8 mouse cellular contexts compared by ENCODE assay signal in genomic region chr4:124701052-124701845, GRCm38 (mm10). TPM values are rescaled to one million over a fixed set of nuclear protein-coding genes. Genes with fewer than 3 reads are reported as not detected.
DNase-seq lines count a peak whose midpoint lies in the region; ATAC-seq and TF ChIP-seq lines count a peak whose summit lies in the region.

No protein-coding gene starts in this region.

- TF ChIP-seq POLR2A in testis, adult 2 months (IDR thresholded peaks at IDR 0.05; ENCODE audit: control insufficient read depth, low read depth, low read length) = no peak
- TF ChIP-seq POLR2A in olfactory bulb, adult 2 months (IDR thresholded peaks at IDR 0.05; ENCODE audit: insufficient read depth, low read depth, low read length) = no peak

- 1% methylated on average over 22 of the region's 22 CpGs for WGBS in embryonic facial prominence, embryonic 10.5 days
- WGBS in heart, embryonic 15.5 days = 3% methylated on average over 22 of the region's 22 CpGs
- WGBS in liver, embryonic 13.5 days (ENCODE audit: insufficient replicate concordance) = 6% methylated on average over 22 of the region's 22 CpGs
- WGBS in olfactory bulb, adult 2 months = 26% methylated on average over 22 of the region's 22 CpGs

- H3K9ac ChIP-seq in heart, embryonic 15.5 days = peak overlapping the region; percentile 75
- peak overlapping the region; percentile 80 for H3K9ac ChIP-seq in liver, embryonic 13.5 days

- H3K4me3 ChIP-seq in testis, adult 2 months (ENCODE audit: control insufficient read depth, low read depth, low read length) = peak overlapping the region; percentile 76
- H3K4me3 ChIP-seq in embryonic facial prominence, embryonic 10.5 days = peak overlapping the region; percentile 95
- H3K4me3 ChIP-seq in heart, embryonic 15.5 days = peak overlapping the region; percentile 68
- peak overlapping the region; percentile 75 for H3K4me3 ChIP-seq in liver, embryonic 13.5 days (replicated peaks)
- peak overlapping the region; percentile 50 for H3K4me3 ChIP-seq in olfactory bulb, adult 2 months (ENCODE audit: insufficient read depth, low read depth, low read length)

- no peaks in the 10 kb centered on the region for H3K36me3 ChIP-seq in testis, adult 2 months (ENCODE audit: control insufficient read depth, insufficient read depth, low read length)
- peaks cover 11% of the 10 kb centered on the region for H3K36me3 ChIP-seq in embryonic facial prominence, embryonic 10.5 days (replicated peaks)
- no peaks in the 10 kb centered on the region for H3K36me3 ChIP-seq in heart, embryonic 15.5 days
- peaks cover 3% of the 10 kb centered on the region; the same call in 1 of the 2 replicates for H3K36me3 ChIP-seq in liver, embryonic 13.5 days

- H3K27me3 ChIP-seq in testis, adult 2 months (ENCODE audit: control insufficient read depth, insufficient read depth, low read length) = no peaks in the 10 kb centered on the region
- H3K27me3 ChIP-seq in embryonic facial prominence, embryonic 10.5 days (replicated peaks; ENCODE audit: low read depth, poor library complexity, severe bottlenecking) = peaks cover 9% of the 10 kb centered on the region
- H3K27me3 ChIP-seq in heart, embryonic 15.5 days = no peaks in the 10 kb centered on the region
- H3K27me3 ChIP-seq in liver, embryonic 13.5 days = peaks cover 17% of the 10 kb centered on the region; the same call in 1 of the 2 replicates

- H3K9me3 ChIP-seq in embryonic facial prominence, embryonic 10.5 days = no peaks in the 10 kb centered on the region
- no peaks in the 10 kb centered on the region for H3K9me3 ChIP-seq in heart, embryonic 15.5 days (replicated peaks)
- H3K9me3 ChIP-seq in liver, embryonic 13.5 days (replicated peaks) = no peaks in the 10 kb centered on the region

- peak overlapping the region; percentile 26; the same call in 1 of the 2 replicates for H3K27ac ChIP-seq in testis, adult 2 months (ENCODE audit: control insufficient read depth, insufficient read depth, low read depth, low read length)
- peak overlapping the region; percentile 98 for H3K27ac ChIP-seq in embryonic facial prominence, embryonic 10.5 days (replicated peaks)
- H3K27ac ChIP-seq in heart, embryonic 15.5 days = peak overlapping the region; percentile 77
- peak overlapping the region; percentile 69 for H3K27ac ChIP-seq in liver, embryonic 13.5 days
- H3K27ac ChIP-seq in olfactory bulb, adult 2 months (ENCODE audit: insufficient read depth, low read depth, low read length) = no peak overlapping the region

- peak overlapping the region; percentile 81 for H3K4me2 ChIP-seq in heart, embryonic 15.5 days
- H3K4me2 ChIP-seq in liver, embryonic 13.5 days = peak overlapping the region; percentile 98

- H3K4me1 ChIP-seq in testis, adult 2 months (ENCODE audit: control insufficient read depth, insufficient read depth, low read length) = peaks cover 19% of the 10 kb centered on the region
- peaks cover 77% of the 10 kb centered on the region for H3K4me1 ChIP-seq in embryonic facial prominence, embryonic 10.5 days
- peaks cover 57% of the 10 kb centered on the region for H3K4me1 ChIP-seq in heart, embryonic 15.5 days (replicated peaks)
- H3K4me1 ChIP-seq in liver, embryonic 13.5 days (replicated peaks) = peaks cover 67% of the 10 kb centered on the region
- peaks cover 40% of the 10 kb centered on the region for H3K4me1 ChIP-seq in olfactory bulb, adult 2 months (ENCODE audit: control insufficient read depth, insufficient read depth, low read length)

- ATAC-seq in heart, embryonic 15.5 days (replicated peaks; ENCODE audit: insufficient number of reproducible peaks, insufficient read depth, low FRiP score, low read depth) = peak; percentile 3; the same call in 1 of the 2 replicates
- ATAC-seq in liver, embryonic 13.5 days (ENCODE audit: low read depth) = 0 out of 2 replicates have a peak, but pooled peaks have one; percentile 9

- no peak for DNase-seq in testis, postnatal 14 days (ENCODE audit: low spot score)
- DNase-seq in embryonic facial prominence, embryonic 10.5 days (ENCODE audit: low spot score) = peak; percentile 61
- DNase-seq in liver, embryonic 13.5 days = no peak
- DNase-seq in layer of hippocampus, postnatal 25 days (ENCODE audit: extremely low spot score in 1 of 2, low spot score in 1 of 2) = no peak
- no peak for DNase-seq in left cerebral cortex, adult 9 months (ENCODE audit: low spot score in 2 of 2)

- TF ChIP-seq CTCF in testis, adult 2 months (IDR thresholded peaks at IDR 0.05; ENCODE audit: control insufficient read depth, insufficient read depth, insufficient replicate concordance, low read depth, low read length) = no peak
- no peak for TF ChIP-seq CTCF in olfactory bulb, adult 2 months (IDR thresholded peaks at IDR 0.05; ENCODE audit: insufficient read depth, low read depth, low read length)

RNA-seq across cellular contexts. Expression of gene Fhl3, which starts 0.7 kb away (rescaled TPM):
- 1.2 and 1.6 TPM in 2 replicates for polyA plus RNA-seq in testis, adult 2 months (2012; rRNA removed)
- polyA plus RNA-seq in embryonic facial prominence, embryonic 10.5 days (2016; fragmentation: Nextera tagmentation; extraction: Ambion mirVana) = 10.8 and 15.5 TPM in 2 replicates
- polyA plus RNA-seq in heart, embryonic 15.5 days (2015; fragmentation: Nextera tagmentation; extraction: Ambion mirVana) = 6.2 and 7.5 TPM in 2 replicates
- 3.1 and 3.6 TPM in 2 replicates for polyA plus RNA-seq in liver, embryonic 13.5 days (2015; fragmentation: Nextera tagmentation; extraction: Ambion mirVana)
- polyA plus RNA-seq in olfactory bulb, adult 2 months (2012; ENCODE audit: insufficient read depth, insufficient read length, low replicate concordance, missing spikeins) = not detected in 2 replicates
- total RNA-seq in layer of hippocampus, postnatal 25 days (2021) = 1 to 10 TPM; 2.3 to 2.8 TPM

RNA-seq across cellular contexts. Expression of gene Utp11, which starts 7.8 kb away (rescaled TPM):
- polyA plus RNA-seq in testis, adult 2 months (2012; rRNA removed) = 4.3 and 4.8 TPM in 2 replicates
- 70.8 and 78.6 TPM in 2 replicates for polyA plus RNA-seq in embryonic facial prominence, embryonic 10.5 days (2016; fragmentation: Nextera tagmentation; extraction: Ambion mirVana)
- polyA plus RNA-seq in heart, embryonic 15.5 days (2015; fragmentation: Nextera tagmentation; extraction: Ambion mirVana) = 42.6 and 47.5 TPM in 2 replicates
- polyA plus RNA-seq in liver, embryonic 13.5 days (2015; fragmentation: Nextera tagmentation; extraction: Ambion mirVana) = 37.5 and 48.1 TPM in 2 replicates
- not detected in 2 replicates for polyA plus RNA-seq in olfactory bulb, adult 2 months (2012; ENCODE audit: insufficient read depth, insufficient read length, low replicate concordance, missing spikeins)
- 10 to 100 TPM; 15.1 to 16.6 TPM for total RNA-seq in layer of hippocampus, postnatal 25 days (2021)

RNA-seq across cellular contexts. Expression of gene Sf3a3, which starts 13.3 kb away (rescaled TPM):
- 24.2 and 24.7 TPM in 2 replicates for polyA plus RNA-seq in testis, adult 2 months (2012; rRNA removed)
- 265 and 267 TPM in 2 replicates for polyA plus RNA-seq in embryonic facial prominence, embryonic 10.5 days (2016; fragmentation: Nextera tagmentation; extraction: Ambion mirVana)
- 73.6 and 86.5 TPM in 2 replicates for polyA plus RNA-seq in heart, embryonic 15.5 days (2015; fragmentation: Nextera tagmentation; extraction: Ambion mirVana)
- polyA plus RNA-seq in liver, embryonic 13.5 days (2015; fragmentation: Nextera tagmentation; extraction: Ambion mirVana) = 91.3 and 101 TPM in 2 replicates
- polyA plus RNA-seq in olfactory bulb, adult 2 months (2012; ENCODE audit: insufficient read depth, insufficient read length, low replicate concordance, missing spikeins) = not detected in 2 replicates
- 10 to 100 TPM; 34.6 to 34.8 TPM for total RNA-seq in layer of hippocampus, postnatal 25 days (2021)

RNA-seq across cellular contexts. Expression of gene Inpp5b, which starts 40.4 kb away (rescaled TPM):
- 19.3 and 26.9 TPM in 2 replicates for polyA plus RNA-seq in testis, adult 2 months (2012; rRNA removed)
- 25.0 and 25.2 TPM in 2 replicates for polyA plus RNA-seq in embryonic facial prominence, embryonic 10.5 days (2016; fragmentation: Nextera tagmentation; extraction: Ambion mirVana)
- 13.7 and 15.5 TPM in 2 replicates for polyA plus RNA-seq in heart, embryonic 15.5 days (2015; fragmentation: Nextera tagmentation; extraction: Ambion mirVana)
- 43.2 and 49.7 TPM in 2 replicates for polyA plus RNA-seq in liver, embryonic 13.5 days (2015; fragmentation: Nextera tagmentation; extraction: Ambion mirVana)
- polyA plus RNA-seq in olfactory bulb, adult 2 months (2012; ENCODE audit: insufficient read depth, insufficient read length, low replicate concordance, missing spikeins) = not detected in 2 replicates
- total RNA-seq in layer of hippocampus, postnatal 25 days (2021) = 10 to 100 TPM; 34.6 to 51.5 TPM

RNA-seq across cellular contexts. Expression of gene Pou3f1, which starts 44.6 kb away (rescaled TPM):
- polyA plus RNA-seq in testis, adult 2 months (2012; rRNA removed) = 0.22 and 0.32 TPM in 2 replicates
- 1.7 and 2.5 TPM in 2 replicates for polyA plus RNA-seq in embryonic facial prominence, embryonic 10.5 days (2016; fragmentation: Nextera tagmentation; extraction: Ambion mirVana)
- 0.14 and 0.15 TPM in 2 replicates for polyA plus RNA-seq in heart, embryonic 15.5 days (2015; fragmentation: Nextera tagmentation; extraction: Ambion mirVana)
- not detected in 2 replicates for polyA plus RNA-seq in liver, embryonic 13.5 days (2015; fragmentation: Nextera tagmentation; extraction: Ambion mirVana)
- polyA plus RNA-seq in olfactory bulb, adult 2 months (2012; ENCODE audit: insufficient read depth, insufficient read length, low replicate concordance, missing spikeins) = not detected in 2 replicates
- 10 to 100 TPM; 46.3 to 49.8 TPM for total RNA-seq in layer of hippocampus, postnatal 25 days (2021)

Comparison
In these comparisons a context has a peak if more than half of its experiments do, and no peak if none do; other contexts are left out.
1. RNA of gene Sf3a3, which starts 13.3 kb away (polyA plus RNA-seq): 265 to 267 TPM in embryonic facial prominence, embryonic 10.5 days, 91.3 to 101 TPM in liver, embryonic 13.5 days, 73.6 to 86.5 TPM in heart, embryonic 15.5 days and 24.2 to 24.7 TPM in testis, adult 2 months; not detected in olfactory bulb, adult 2 months; every median in the first group is over 10 times any median in the second.
2. Peak in every context shown above with its lines, with median percentiles within 50 percentile points of each other: H3K4me3 ChIP-seq.